Mouse (Mus musculus) small intestine, adult 2 months (tissue): Measurements from ENCODE around the gene Otud7a.

ENCODE experiments used
- CTCF ChIP-seq: fragments of 200-500 bp; IDR thresholded peaks from 2 replicates; pipeline ENCODE4 v1.5.1; 2012; ENCODE audit warnings: low read depth, mild to moderate bottlenecking, control low read depth, inconsistent platforms, low read length, moderate library complexity, mixed read lengths; ENCODE audit not compliant: insufficient replicate concordance, insufficient read length; ENCODE audit errors: extremely low read depth
- POLR2A ChIP-seq: fragments of 200-500 bp; IDR thresholded peaks from 2 replicates; pipeline ENCODE4 v1.6.1; 2012; ENCODE audit warnings: low read depth, mild to moderate bottlenecking, control low read depth, inconsistent platforms, low read length, moderate library complexity

GRCm38 (mm10) chr7:63720682-63721081 is 276.1 kb downstream of the Otud7a start:
- TF ChIP-seq CTCF (no peak), POLR2A (no peak)
